Mouse (Mus musculus) macrophage (primary cell): ENCODE measurements around the gene Bves. TPM values are rescaled to one million over a fixed set of nuclear protein-coding genes. Genes with fewer than 3 reads are reported as not detected.
"Not testable (repeated sequence)": the region's sequence is repeated elsewhere in the genome, so short reads cannot be mapped to it uniquely, and the experiment has no call there.

ENCODE experiments used
- H3K27ac ChIP-seq: fragments of 350-480 bp; formaldehyde crosslinking; 2 replicates; pipeline ENCODE4 v1.9.0; 2021
- H3K36me3 ChIP-seq: fragments of 350-480 bp; formaldehyde crosslinking; 2 replicates; pipeline ENCODE4 v1.9.0; 2021; ENCODE audit errors: inconsistent target
- H3K4me3 ChIP-seq: fragments of 350-480 bp; formaldehyde crosslinking; 2 replicates; pipeline ENCODE4 v1.9.0; 2021; ENCODE audit errors: inconsistent target
- H3K79me2 ChIP-seq: fragments of 350-480 bp; formaldehyde crosslinking; 2 replicates; pipeline ENCODE4 v1.9.0; 2021; ENCODE audit errors: inconsistent target
- WGBS: methylation state at CpG from one replicate; pipeline ENCODE4 v1.1.7; 2026; ENCODE audit warnings: inconsistent platforms; ENCODE audit not compliant: missing documents; 5-methylcytosine and 5-hydroxymethylcytosine counted together
- polyA plus RNA-seq: library from polyadenylated mRNA; stranded (reverse); fragments of 250-400 nt; gene quantifications from 3 replicates; pipeline ENCODE4 v1.2.4, GENCODE M21; 2018; ENCODE audit warnings: inconsistent platforms
- total RNA-seq, 78 experiments: library from RNA; depleted of rRNA; stranded (reverse); fragments of 250-400 nt; gene quantifications; 1 replicate in 9 of 78; 2 replicates in 24 of 78; 3 replicates in 43 of 78; 4 replicates in 2 of 78; pipeline ENCODE4 v1.2.4; 2018; ENCODE audit warnings: inconsistent platforms in 56 of 78

Gene Bves
- not detected for total RNA-seq (2018; cell fraction: chromatin; rRNA removed)
- total RNA-seq (2018; cell fraction: cytosol; rRNA removed): not detected
- not detected for total RNA-seq (2018; cell fraction: nucleus; rRNA removed)
- not detected in 3 replicates for polyA plus RNA-seq

DNA sequence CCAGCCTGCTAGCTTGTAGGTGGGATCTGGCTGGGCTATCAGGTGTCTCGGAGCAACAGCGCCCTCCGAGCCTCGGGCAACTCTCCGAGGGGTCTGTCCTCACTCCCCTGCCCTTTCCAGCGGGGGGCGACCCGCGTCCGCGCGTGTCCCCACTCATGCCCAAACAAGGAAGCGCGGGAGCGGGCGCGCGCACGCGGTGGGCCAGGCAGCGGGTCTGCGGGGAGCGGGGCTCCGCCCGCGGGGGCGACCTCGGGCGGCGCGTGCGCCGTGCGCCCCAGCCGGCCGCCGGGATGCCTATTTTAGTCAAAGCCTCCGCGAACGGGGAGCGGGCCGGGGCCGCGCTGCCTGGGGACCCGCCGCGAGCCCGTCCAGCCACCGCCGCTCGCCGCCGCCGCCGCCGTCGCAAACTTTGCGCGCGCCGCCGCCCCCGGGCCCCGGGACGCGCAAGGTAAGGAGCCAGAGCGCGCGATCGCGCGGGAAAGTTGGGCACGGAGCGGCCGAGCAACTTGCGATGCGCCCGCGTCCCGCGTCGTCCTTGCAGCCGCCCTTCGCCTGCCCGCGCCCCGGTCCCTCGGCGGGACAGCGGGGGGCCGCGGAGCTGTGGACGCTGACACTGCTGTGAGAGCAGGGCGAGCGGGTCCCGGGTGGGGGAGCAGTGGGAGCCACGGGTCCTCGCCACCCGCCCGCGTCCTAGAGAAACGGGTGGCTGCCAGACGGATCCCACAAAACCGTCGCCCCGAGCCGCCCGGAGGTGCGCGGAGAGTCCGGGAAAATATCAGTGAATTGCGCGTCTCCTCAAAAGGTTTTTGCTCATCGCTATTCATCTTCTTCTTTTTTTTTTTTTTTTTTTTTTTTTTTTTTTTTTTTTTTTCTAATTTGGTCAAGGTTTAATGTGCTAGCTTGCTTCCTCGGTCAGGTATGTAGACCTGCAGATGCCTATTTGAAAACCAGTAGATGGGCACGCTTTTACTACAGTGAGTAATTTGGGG lies at the start of gene Bves:
Bves (plus strand) TSS at position 339 of the 989 bp plus-strand sequence.
- no peak within 1 kb of the TSS for H3K27ac ChIP-seq
- no peak within 1 kb of the TSS for H3K4me3 ChIP-seq
- no peaks in the 10 kb centered on the region for H3K36me3 ChIP-seq
- 2% methylated on average over 87 of the region's 116 CpGs for WGBS
- H3K79me2 ChIP-seq: no peaks in the 10 kb centered on the region

DNA sequence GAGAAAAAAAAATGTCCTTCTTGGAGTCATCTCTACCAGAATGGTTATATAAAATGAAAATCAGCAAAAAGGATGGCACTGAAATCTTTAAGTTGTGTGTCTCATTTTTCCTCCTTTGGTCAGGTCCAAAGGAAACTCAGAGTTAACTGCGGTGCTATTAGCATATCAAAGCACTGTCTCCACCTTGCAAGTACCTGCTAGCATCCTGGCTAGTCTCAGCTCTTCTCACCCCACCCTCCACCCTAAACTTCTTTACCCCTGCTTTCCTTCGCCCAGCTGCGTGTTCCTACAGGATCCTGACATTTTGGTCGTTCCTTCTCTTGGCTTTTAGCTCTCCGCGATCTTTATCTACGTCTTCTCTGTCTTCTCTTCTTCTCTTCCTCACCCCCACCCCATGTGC lies 47.2 kb upstream of the Bves start:
- Histone ChIP-seq H3K36me3 (no peaks in the 10 kb centered on the region), H3K79me2 (no peaks in the 10 kb centered on the region), H3K4me3 (no peak overlapping the region), H3K27ac (no peak overlapping the region)
- WGBS: 63% methylated on average over 7 of the region's 7 CpGs

DNA sequence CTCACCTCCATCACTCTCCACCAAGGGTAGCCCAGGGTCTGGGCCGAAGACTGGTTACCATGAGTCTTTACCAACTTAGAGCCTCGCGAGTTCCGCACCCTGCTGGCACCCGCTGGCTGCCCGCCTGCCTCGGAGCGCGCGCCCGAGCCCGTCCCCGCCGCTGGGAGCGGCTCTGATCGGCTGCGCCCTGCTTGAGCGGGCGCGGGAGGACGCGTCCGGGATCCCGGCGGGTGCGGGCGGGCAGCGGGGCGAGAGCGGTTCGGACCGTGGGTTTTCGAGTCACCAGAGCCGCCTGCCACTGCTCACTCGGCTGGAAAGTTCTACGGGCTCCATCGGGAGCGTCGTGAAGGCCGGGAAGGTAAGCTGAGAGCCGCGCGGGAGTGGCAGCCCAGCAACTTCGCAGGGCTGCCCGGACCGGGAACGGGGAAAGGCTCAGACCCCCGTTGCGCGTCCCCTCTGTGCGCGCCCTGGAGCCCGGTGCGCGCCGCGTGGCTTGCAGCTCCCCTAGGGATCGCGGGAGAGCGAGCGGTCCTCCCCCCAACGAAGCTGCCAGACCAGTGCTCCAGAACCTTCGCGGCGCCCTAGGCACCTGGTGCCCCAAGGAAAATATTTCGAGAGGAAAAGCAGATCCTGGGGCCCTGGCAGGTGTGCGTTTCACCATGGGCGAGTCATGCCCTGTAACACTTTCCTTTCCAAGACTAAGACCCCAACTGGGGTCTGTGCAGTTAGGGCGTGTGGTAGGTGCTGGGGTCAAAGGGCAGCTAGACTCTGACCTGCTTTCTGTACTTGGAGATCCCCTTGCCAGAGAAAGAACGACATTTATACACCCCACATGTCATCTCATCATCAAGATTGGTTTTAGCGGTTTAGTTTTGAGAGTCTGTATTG lies 46.1 kb upstream of the Bves start:
- no peaks in the 10 kb centered on the region for H3K79me2 ChIP-seq
- no peaks in the 10 kb centered on the region for H3K36me3 ChIP-seq
- 3% methylated on average over 65 of the region's 71 CpGs for WGBS
- no peak overlapping the region for H3K27ac ChIP-seq
- H3K4me3 ChIP-seq: no peak overlapping the region

DNA sequence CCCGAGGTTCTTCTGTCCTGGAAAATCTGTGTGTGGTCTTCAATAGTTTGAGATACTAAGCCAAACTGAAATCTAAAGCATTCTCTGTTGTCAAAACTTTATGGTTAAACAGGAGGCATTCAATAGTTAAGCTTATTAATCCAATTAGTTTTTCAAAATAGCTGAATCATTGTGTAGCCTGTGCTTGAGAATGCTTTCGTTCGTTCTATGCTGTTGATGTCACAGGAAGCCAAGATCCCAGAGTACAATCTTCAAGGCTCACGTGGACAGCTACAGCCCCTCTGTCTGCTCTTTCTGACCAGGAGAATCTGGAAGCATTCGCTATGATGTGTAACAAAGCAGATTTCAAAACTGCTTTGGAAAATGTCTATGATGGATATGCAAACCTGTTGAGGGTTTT lies 45.0 kb upstream of the Bves start:
- Histone ChIP-seq H3K4me3 (no peak overlapping the region), H3K36me3 (no peaks in the 10 kb centered on the region), H3K79me2 (no peaks in the 10 kb centered on the region), H3K27ac (no peak overlapping the region)
- WGBS: 73% methylated on average over 5 of the region's 5 CpGs

DNA sequence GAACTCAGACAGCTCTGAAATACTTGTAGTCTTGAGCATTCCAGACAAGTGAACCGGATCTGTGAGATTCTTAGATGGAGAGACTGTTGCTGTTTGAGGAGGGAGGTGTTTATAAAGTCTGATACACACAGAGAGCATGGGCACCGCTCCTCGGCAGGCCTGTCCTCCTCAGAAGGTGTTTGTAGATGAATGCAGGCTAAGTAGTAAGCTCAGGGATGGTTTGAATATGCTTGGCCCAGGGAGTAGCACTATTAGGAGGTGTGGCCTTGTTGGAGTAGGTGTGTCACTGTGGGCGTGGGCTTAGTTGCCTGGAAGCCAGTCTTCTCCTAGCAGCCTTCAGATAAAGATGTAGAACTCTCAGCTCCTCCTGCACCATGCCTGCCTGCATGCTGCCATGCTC lies 43.4 kb upstream of the Bves start:
- H3K27ac ChIP-seq, H3K36me3 ChIP-seq, H3K4me3 ChIP-seq, H3K79me2 ChIP-seq: not testable (repeated sequence)
- WGBS: 90% methylated on average over 4 of the region's 4 CpGs

DNA sequence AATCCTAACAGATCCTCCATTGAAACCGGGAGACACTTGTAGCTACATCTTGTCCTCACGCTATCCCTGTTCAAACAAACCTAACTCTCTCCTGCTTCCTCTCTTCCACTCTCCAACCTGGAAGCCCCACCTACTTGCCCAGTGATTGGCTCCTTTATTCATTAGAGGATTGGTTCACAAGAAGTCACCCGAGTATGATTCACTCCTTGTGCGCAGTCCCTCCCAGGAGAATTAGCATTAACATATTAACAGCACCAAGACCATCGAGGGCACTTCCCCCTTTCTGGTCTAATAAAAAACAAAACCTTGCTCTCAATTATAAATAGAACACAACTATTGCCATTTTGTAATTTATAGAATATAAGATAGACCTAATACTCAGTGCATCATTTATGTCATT lies 40.5 kb upstream of the Bves start:
- WGBS: 87% methylated on average over 5 of the region's 5 CpGs
- H3K27ac ChIP-seq: no peak overlapping the region
- H3K4me3 ChIP-seq: no peak overlapping the region
- no peaks in the 10 kb centered on the region for H3K79me2 ChIP-seq
- H3K36me3 ChIP-seq: no peaks in the 10 kb centered on the region

DNA sequence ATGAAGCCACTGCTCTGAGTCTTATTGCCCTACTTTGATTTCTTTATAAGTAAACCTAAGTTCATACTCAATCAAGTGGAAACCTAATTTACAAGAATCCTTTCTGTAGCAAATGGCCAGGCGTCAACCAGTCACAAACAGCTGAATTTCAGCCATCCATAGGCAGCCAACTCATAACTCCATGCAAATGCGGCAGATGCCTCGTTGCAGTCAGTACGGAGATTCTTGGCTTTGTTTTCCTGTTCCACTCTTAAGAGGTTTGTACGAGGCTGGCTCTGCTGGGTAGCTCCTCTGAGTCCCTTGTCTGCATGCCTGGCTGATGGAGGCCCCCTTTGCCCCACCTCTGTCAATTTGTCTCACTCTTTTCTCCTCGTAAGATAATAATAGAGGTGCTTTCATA lies 37.1 kb upstream of the Bves start:
- no peaks in the 10 kb centered on the region for H3K79me2 ChIP-seq
- H3K27ac ChIP-seq: no peak overlapping the region
- no peak overlapping the region for H3K4me3 ChIP-seq
- 90% methylated on average over 6 of the region's 6 CpGs for WGBS
- no peaks in the 10 kb centered on the region for H3K36me3 ChIP-seq

DNA sequence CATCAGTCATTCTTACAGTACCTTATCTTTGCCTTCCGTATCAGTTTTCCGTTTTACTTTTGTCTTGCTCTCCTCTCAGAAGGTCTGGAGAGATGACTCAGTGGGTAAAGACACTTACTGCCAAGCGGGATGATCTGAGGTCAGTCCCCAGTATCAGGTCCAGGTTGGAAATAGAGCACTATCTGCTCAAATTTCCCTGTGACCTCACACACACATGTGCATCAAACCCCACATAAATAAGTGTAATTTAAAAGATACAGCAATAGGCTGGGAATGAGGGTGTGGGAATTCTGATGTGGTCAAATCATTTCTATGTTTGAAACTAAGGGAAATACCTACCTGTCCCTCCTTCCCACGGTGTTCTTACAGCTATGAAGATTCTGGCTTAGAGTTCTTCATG lies 36.1 kb upstream of the Bves start:
- no peak overlapping the region for H3K27ac ChIP-seq
- no peaks in the 10 kb centered on the region for H3K36me3 ChIP-seq
- no peaks in the 10 kb centered on the region for H3K79me2 ChIP-seq
- no peak overlapping the region for H3K4me3 ChIP-seq
- WGBS: 91% methylated on average over 4 of the region's 4 CpGs

DNA sequence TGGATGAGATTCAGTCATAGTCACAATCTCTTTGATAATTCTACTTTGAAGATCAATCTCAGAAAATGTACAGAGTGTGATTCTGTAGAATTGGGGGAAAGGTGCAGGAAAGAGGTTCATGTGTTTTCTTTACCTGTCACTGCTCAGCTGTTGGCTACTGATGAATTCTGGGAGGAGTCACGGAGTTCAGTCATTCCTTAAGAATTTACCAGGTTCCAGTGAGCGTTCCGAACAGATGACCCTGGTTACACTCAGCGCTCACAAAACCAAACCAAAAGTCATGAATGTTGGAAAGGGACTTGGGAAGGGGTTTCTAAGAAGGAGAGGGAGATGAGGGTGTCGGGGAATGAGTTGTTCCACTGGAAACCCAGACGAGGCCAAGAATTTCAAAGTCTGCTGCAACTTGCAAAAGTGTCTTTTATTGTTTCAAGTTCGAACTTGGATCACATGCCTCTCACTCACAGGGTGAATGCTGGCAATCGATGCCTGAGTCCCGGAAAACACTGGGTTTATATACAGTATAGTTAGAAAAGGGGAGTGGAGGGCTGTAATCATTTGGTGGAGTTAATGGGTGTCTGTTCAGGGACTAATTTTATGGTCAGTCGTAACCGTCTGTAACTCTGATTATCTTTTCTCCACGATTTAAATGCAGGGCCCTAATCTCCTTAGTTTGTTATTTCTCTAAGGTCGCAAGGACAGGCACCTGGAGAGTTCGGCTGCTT lies 32.1 kb upstream of the Bves start:
- WGBS: 70% methylated on average over 14 of the region's 14 CpGs
- no peak overlapping the region for H3K27ac ChIP-seq
- no peaks in the 10 kb centered on the region for H3K36me3 ChIP-seq
- H3K4me3 ChIP-seq: no peak overlapping the region
- H3K79me2 ChIP-seq: no peaks in the 10 kb centered on the region

DNA sequence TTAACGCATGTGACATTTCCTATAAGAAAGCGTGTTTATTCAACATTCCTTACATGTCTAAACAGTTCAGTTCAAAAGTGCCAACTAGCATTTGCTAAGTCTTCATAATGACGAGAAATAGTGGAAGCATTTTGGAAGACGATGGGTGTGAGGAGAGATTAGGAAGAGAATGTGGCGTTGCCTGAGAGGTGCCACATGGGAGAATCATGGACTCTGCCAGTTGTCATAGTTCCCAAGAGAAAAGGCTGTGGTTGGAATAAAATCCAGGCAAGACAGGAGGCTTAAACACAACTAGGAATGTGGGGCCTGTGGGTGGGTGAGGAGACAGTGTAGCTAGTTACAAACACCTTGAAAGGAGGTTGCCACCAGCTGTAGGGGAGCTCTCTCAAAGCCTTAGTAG lies 30.4 kb upstream of the Bves start:
- WGBS: 98% methylated on average over 5 of the region's 5 CpGs
- no peaks in the 10 kb centered on the region for H3K79me2 ChIP-seq
- H3K27ac ChIP-seq: no peak overlapping the region

DNA sequence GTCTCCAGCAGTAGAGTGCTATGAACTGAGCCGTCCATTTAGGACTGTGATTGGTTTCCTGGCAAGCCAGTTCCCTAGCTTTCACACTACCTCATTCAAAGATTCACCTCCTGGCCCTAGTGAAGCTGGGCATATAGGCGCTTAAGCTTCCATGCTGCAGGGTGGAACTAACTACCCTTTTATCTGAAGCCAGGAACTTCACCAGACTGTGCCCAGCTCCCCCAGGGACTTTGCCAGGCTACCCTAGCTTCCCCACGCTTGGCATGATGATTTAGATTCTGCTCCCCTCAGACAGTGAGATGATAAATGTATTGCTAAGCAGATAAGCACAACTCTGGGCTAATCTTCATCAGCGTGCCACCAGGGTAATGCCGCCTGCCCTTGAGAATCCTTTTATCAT lies 24.4 kb upstream of the Bves start:
- Histone ChIP-seq H3K27ac (no peak overlapping the region), H3K4me3 (no peak overlapping the region), H3K79me2 (no peaks in the 10 kb centered on the region), H3K36me3 (no peaks in the 10 kb centered on the region)
- WGBS: 87% methylated on average over 5 of the region's 5 CpGs

More for the DNA sequence above, 30.4 kb upstream of the Bves start:
- Histone ChIP-seq H3K4me3 (no peak overlapping the region), H3K36me3 (no peaks in the 10 kb centered on the region)

DNA sequence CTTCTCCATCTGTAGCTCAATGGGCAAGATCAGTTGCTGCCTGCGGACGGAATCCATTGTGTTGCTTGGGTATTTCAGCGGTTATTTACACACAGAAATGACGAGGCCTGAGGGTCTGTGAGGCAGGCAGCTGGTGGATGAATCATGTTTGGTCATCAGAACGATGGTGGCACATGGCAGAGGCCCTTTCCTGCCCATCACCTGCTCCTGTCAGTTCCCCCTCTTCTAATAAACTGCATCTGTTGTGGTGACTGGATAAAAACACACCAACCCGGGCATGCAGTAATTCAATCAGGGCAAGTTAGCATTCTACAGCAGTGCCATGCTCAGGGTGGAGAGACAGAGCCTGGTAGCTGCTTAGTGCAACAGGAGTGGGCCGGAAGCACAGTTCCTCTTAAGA lies 23.9 kb upstream of the Bves start:
- no peaks in the 10 kb centered on the region for H3K36me3 ChIP-seq
- H3K79me2 ChIP-seq: no peaks in the 10 kb centered on the region
- no peak overlapping the region for H3K27ac ChIP-seq
- no peak overlapping the region for H3K4me3 ChIP-seq
- WGBS: 74% methylated on average over 7 of the region's 7 CpGs

DNA sequence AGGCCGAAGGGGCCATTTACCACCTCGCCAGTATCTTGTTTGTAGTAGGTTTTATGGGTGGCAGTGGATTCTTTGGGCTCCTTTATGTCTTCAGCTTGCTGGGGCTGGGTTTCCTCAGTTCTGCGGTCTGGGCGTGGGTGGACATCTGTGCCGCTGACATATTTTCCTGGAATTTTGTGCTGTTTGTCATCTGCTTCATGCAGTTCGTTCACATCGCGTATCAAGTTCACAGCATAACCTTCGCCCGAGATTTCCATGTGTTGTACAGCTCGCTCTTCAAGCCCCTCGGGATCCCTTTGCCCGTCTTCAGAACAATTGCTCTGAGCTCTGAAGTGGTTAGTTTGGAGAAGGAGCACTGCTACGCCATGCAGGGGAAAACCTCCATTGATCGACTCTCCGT lies 20.7 kb upstream of the Bves start:
- 89% methylated on average over 15 of the region's 16 CpGs for WGBS
- Histone ChIP-seq H3K79me2 (no peaks in the 10 kb centered on the region), H3K4me3 (no peak overlapping the region), H3K27ac (no peak overlapping the region), H3K36me3 (no peaks in the 10 kb centered on the region)

DNA sequence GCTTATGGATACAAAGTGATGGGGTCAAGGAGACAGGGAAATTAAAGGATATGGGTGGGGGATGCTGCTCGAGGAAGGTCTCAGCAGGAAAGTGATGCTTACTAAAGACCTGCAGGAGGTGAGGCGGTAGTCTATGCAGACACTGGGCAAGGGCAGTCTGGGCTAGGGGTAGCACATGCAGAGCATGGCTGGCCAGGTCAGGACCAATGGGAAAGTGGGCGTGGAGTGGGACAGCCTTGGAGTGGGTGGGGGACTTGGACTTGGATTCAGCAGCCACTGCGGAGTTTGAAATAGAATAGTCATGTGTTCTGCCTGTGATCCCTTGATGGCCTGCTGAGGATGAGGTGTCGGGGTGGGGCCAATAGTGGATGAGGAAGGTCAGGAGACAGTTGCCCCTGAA lies 16.6 kb upstream of the Bves start:
- no peak overlapping the region for H3K27ac ChIP-seq
- no peaks in the 10 kb centered on the region for H3K36me3 ChIP-seq
- H3K79me2 ChIP-seq: no peaks in the 10 kb centered on the region
- no peak overlapping the region for H3K4me3 ChIP-seq
- whole genome bisulfite sequencing: 87% methylated on average over 5 of the region's 5 CpGs
